Mouse (Mus musculus): ENCODE data around the gene G0s2. TPM values are rescaled to one million over a fixed set of nuclear protein-coding genes. Genes with fewer than 3 reads are reported as not detected.

G0s2 gene
- polyA plus RNA-seq (2015; fragmentation: Nextera tagmentation; extraction: Ambion mirVana): 269 and 386 TPM in 2 replicates

GRCm38 (mm10) chr1:193272916-193273601, at the start of gene G0s2:
Gene G0s2, minus strand, starts transcription at chr1:193273217.
- Histone ChIP-seq H3K27me3 (ENCODE audit: insufficient read depth, low read length) (no peaks in the 10 kb centered on the region), H3K4me3 (ENCODE audit: low read depth, low read length) (peak within 1 kb of the TSS; percentile 56), H3K4me2 (ENCODE audit: low read depth, low read length) (peak within 1 kb of the TSS; percentile 70), H3K36me3 (replicated peaks; ENCODE audit: insufficient read depth, low read length) (no peaks in the 10 kb centered on the region), H3K27ac (ENCODE audit: low read depth) (peak within 1 kb of the TSS; percentile 97), H3K9ac (replicated peaks) (peak within 1 kb of the TSS; percentile 83), H3K4me1 (ENCODE audit: insufficient read depth) (peaks cover 22% of the 10 kb centered on the region), H3K9me3 (ENCODE audit: low read length) (no peaks in the 10 kb centered on the region)
- 2% methylated on average over 17 of the region's 23 CpGs for WGBS (ENCODE audit: insufficient replicate concordance)
- ATAC-seq: peak; percentile 81
- DNase-seq: peak; percentile 78
- no peak for TF ChIP-seq EP300 (IDR thresholded peaks at IDR 0.05; ENCODE audit: low read depth)
- TF ChIP-seq CTCF (IDR thresholded peaks at IDR 0.05; ENCODE audit: low read depth): peak; percentile 65

DNA sequence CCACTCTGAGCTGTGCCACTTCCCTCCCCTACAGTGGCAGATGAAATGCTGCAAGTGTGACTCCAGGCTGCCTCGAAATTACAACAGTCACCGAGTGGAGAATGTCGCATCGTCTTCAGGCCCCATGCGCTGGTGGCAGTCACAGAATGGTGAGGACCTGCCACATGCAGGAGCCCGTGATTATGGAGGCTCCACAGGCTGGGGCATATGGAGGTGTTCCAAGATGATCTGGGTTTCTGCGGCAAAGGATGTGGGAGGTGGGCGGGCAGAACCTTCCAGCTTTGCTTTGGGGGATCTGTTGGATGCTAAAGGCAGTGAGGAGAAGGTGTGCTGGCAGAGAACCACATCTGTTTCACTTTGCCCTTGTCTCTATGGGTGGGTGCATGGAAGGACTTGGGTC, 47.4 kb upstream of the G0s2 start:
- H3K9ac ChIP-seq (replicated peaks): no peak overlapping the region
- no peaks in the 10 kb centered on the region for H3K36me3 ChIP-seq (replicated peaks; ENCODE audit: insufficient read depth, low read length)
- H3K27ac ChIP-seq (ENCODE audit: low read depth): no peak overlapping the region
- 74% methylated on average over 8 of the region's 8 CpGs for WGBS (ENCODE audit: insufficient replicate concordance)
- no peaks in the 10 kb centered on the region for H3K9me3 ChIP-seq (ENCODE audit: low read length)
- TF ChIP-seq CTCF (IDR thresholded peaks at IDR 0.05; ENCODE audit: low read depth) (no peak), EP300 (IDR thresholded peaks at IDR 0.05; ENCODE audit: low read depth) (no peak)
- no peak overlapping the region for H3K4me2 ChIP-seq (ENCODE audit: low read depth, low read length)
- no peak overlapping the region for H3K4me3 ChIP-seq (ENCODE audit: low read depth, low read length)
- no peaks in the 10 kb centered on the region for H3K27me3 ChIP-seq (ENCODE audit: insufficient read depth, low read length)
- no peak for ATAC-seq
- DNase-seq: no peak
- peaks cover 9% of the 10 kb centered on the region; the same call in 1 of the 2 replicates for H3K4me1 ChIP-seq (ENCODE audit: insufficient read depth)

GRCm38 (mm10) chr1:193319721-193320120, 46.7 kb upstream of the G0s2 start:
- TF ChIP-seq EP300 (IDR thresholded peaks at IDR 0.05; ENCODE audit: low read depth): no peak
- no peak for TF ChIP-seq CTCF (IDR thresholded peaks at IDR 0.05; ENCODE audit: low read depth)
- Histone ChIP-seq H3K36me3 (replicated peaks; ENCODE audit: insufficient read depth, low read length) (no peaks in the 10 kb centered on the region), H3K9me3 (ENCODE audit: low read length) (no peaks in the 10 kb centered on the region), H3K9ac (replicated peaks) (no peak overlapping the region), H3K4me2 (ENCODE audit: low read depth, low read length) (no peak overlapping the region), H3K4me3 (ENCODE audit: low read depth, low read length) (no peak overlapping the region), H3K27ac (ENCODE audit: low read depth) (no peak overlapping the region), H3K4me1 (ENCODE audit: insufficient read depth) (peaks cover 7% of the 10 kb centered on the region; the same call in 1 of the 2 replicates), H3K27me3 (ENCODE audit: insufficient read depth, low read length) (no peaks in the 10 kb centered on the region)
- no peak for ATAC-seq
- DNase-seq: no peak
- WGBS (ENCODE audit: insufficient replicate concordance): 61% methylated on average over 3 of the region's 3 CpGs

GRCm38 (mm10) chr1:193317159-193317559, 44.1 kb upstream of the G0s2 start:
- Histone ChIP-seq H3K9ac (replicated peaks) (no peak overlapping the region), H3K27ac (ENCODE audit: low read depth) (0 out of 2 replicates have a peak overlapping the region, but pooled peaks have one; percentile 5), H3K4me1 (ENCODE audit: insufficient read depth) (peaks cover 10% of the 10 kb centered on the region; the same call in 1 of the 2 replicates), H3K4me3 (ENCODE audit: low read depth, low read length) (no peak overlapping the region), H3K27me3 (ENCODE audit: insufficient read depth, low read length) (no peaks in the 10 kb centered on the region), H3K36me3 (replicated peaks; ENCODE audit: insufficient read depth, low read length) (no peaks in the 10 kb centered on the region), H3K9me3 (ENCODE audit: low read length) (no peaks in the 10 kb centered on the region), H3K4me2 (ENCODE audit: low read depth, low read length) (no peak overlapping the region)
- no peak for DNase-seq
- WGBS (ENCODE audit: insufficient replicate concordance): 51% methylated on average over 6 of the region's 6 CpGs
- TF ChIP-seq EP300 (IDR thresholded peaks at IDR 0.05; ENCODE audit: low read depth) (no peak), CTCF (IDR thresholded peaks at IDR 0.05; ENCODE audit: low read depth) (no peak)
- ATAC-seq: no peak

DNA sequence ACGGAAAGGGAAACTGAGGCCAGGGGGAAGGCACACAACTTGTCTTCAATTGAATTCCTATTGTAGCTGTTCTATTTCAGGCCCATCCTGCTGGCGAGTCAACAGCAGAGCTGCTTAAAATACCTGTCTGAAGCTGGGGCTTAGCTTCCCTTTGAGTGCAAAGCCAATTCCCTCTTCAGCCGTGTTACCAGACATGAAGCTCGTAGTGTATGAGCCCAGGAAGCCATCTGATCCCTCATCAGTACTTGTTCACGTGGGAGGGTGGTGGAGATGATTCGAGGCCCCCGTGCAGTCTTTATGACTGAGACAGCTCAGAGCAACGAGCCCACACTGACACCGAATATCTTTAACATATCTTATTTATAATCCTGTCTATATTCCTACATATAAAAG, 43.3 kb upstream of the G0s2 start:
- ATAC-seq (no peak), DNase-seq (no peak)
- Histone ChIP-seq H3K4me2 (ENCODE audit: low read depth, low read length) (no peak overlapping the region), H3K9me3 (ENCODE audit: low read length) (no peaks in the 10 kb centered on the region), H3K27me3 (ENCODE audit: insufficient read depth, low read length) (no peaks in the 10 kb centered on the region), H3K36me3 (replicated peaks; ENCODE audit: insufficient read depth, low read length) (no peaks in the 10 kb centered on the region), H3K4me3 (ENCODE audit: low read depth, low read length) (no peak overlapping the region), H3K4me1 (ENCODE audit: insufficient read depth) (peaks cover 10% of the 10 kb centered on the region; the same call in 1 of the 2 replicates), H3K27ac (ENCODE audit: low read depth) (no peak overlapping the region), H3K9ac (replicated peaks) (no peak overlapping the region)
- WGBS (ENCODE audit: insufficient replicate concordance): 78% methylated on average over 9 of the region's 9 CpGs
- TF ChIP-seq CTCF (IDR thresholded peaks at IDR 0.05; ENCODE audit: low read depth): no peak
- no peak for TF ChIP-seq EP300 (IDR thresholded peaks at IDR 0.05; ENCODE audit: low read depth)

DNA sequence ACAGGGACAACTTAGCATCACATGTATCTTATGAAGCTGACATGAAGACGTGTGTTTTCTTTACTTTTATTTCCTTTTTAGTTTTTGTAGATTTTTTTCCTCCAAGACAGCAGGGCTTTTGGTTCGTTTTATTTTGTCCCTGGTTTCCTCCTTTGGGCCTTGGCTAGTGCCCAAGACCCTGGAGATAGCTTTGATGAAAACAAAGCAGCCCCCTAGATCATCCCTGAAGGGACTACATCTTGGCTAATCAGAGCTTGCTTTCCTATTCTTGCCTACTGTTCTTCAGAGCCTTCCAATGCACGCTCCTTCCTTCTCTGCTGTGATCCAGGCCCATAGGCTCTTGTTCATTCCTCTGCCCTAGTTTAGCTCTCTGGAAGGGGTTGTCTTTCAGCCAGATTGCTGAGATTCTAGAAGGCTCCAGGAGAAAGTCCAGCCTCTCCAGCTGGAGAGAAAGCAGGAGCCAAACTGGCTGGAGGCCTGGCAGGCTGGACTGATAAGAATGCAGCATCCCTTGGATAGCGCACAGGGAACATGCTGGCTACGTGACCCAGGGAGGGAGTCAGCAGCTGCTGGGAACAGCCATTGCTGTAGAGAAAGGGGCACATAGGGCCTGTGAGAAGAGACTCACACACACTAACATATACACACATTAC, 42.8 kb upstream of the G0s2 start:
- ATAC-seq: no peak
- 68% methylated on average over 5 of the region's 5 CpGs for WGBS (ENCODE audit: insufficient replicate concordance)
- no peak overlapping the region for H3K4me3 ChIP-seq (ENCODE audit: low read depth, low read length)

More for the DNA sequence above, 42.8 kb upstream of the G0s2 start:
- Histone ChIP-seq H3K4me2 (ENCODE audit: low read depth, low read length) (no peak overlapping the region), H3K4me1 (ENCODE audit: insufficient read depth) (peaks cover 10% of the 10 kb centered on the region), H3K9me3 (ENCODE audit: low read length) (no peaks in the 10 kb centered on the region), H3K9ac (replicated peaks) (no peak overlapping the region), H3K27me3 (ENCODE audit: insufficient read depth, low read length) (no peaks in the 10 kb centered on the region), H3K36me3 (replicated peaks; ENCODE audit: insufficient read depth, low read length) (no peaks in the 10 kb centered on the region), H3K27ac (ENCODE audit: low read depth) (no peak overlapping the region)
- DNase-seq: no peak
- TF ChIP-seq EP300 (IDR thresholded peaks at IDR 0.05; ENCODE audit: low read depth): no peak
- TF ChIP-seq CTCF (IDR thresholded peaks at IDR 0.05; ENCODE audit: low read depth): no peak
